Mouse (Mus musculus) brain, embryonic 14.5 days (tissue): ENCODE results near the gene Rab43.

ENCODE experiments used
- CTCF ChIP-seq: fragments of 200-500 bp; IDR thresholded peaks from 2 replicates; pipeline ENCODE4 v1.5.1; 2012; ENCODE audit warnings: inconsistent platforms, mild to moderate bottlenecking, moderate library complexity, borderline replicate concordance; ENCODE audit not compliant: insufficient read depth, insufficient read length; ENCODE audit errors: extremely low read depth
- POLR2A ChIP-seq: fragments of 200-500 bp; IDR thresholded peaks from 2 replicates; pipeline ENCODE4 v1.6.1; 2012; ENCODE audit warnings: mild to moderate bottlenecking, inconsistent platforms, borderline replicate concordance; ENCODE audit not compliant: poor library complexity, insufficient read depth, insufficient read length, severe bottlenecking; ENCODE audit errors: extremely low read depth

DNA sequence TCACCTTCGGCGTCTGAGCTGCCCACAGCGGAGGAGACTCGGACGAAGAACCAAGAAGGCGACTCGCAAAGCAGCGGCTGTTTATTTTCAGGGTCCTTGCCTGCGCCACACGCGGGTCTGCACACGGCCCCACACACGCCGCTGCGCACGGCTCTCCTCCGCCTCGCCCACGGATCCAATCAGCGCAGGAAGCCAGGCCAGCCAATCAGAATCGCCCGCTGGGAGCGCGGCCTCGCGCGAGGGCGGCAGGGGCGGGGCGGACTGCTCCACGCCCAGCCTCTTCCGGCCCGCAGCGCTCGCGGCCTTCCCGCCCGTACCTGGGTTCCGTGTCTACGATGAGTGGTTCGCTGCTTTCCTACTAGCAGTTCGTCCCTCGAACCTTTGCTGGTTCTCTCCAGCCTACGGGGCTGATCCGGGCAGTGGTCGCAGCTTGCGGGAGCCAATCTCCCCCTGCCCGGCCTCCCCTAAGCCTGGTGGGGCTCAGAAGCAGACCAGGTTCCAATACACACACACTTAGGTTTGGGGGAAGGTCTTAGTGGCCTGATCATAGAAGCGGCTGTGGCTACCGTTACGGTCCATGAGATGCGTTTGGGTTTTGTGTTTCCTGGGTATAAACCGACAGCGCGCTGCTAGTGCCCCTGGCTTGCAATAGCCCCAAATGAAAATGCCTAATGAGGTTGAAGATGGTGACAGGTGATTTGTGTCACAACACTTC, 39.1 kb upstream of the Rab43 start, which contains the start of gene Cnbp:
- TF ChIP-seq CTCF = no peak
- peak; percentile 89 for TF ChIP-seq POLR2A
